Mouse (Mus musculus) gastrocnemius, postnatal 14 days (tissue): Measurements from ENCODE around the gene Oma1. TPM values are rescaled to one million over a fixed set of nuclear protein-coding genes. Genes with fewer than 3 reads are reported as not detected.

Experiments used
- total RNA-seq, 2 experiments: library from RNA; stranded (reverse); gene quantifications; 2 replicates each; pipeline ENCODE4 v1.2.3; 2021

Gene Oma1
- total RNA-seq, 2 experiments from 2014 or later, result 20.4 to 21.1 TPM

Other genes with a start within 250 kb of the Oma1 start
- gene Mier1, start 199.4 kb upstream of the Oma1 start, total RNA-seq, result 10 to 100 TPM; 21.8 to 22.3 TPM
- gene Wdr78, start 199.3 kb upstream of the Oma1 start, total RNA-seq, result under 1 TPM; 0.74 to 0.86 TPM
- 1 to 10 TPM; 3.2 to 5.0 TPM for gene Slc35d1, start 98.6 kb upstream of the Oma1 start, total RNA-seq
- not detected for gene 4921539E11Rik, start 22.9 kb upstream of the Oma1 start, total RNA-seq